Mouse (Mus musculus) retina, adult 2 months (tissue): Measurements from ENCODE around the gene Wdr34.
"Not testable (repeated sequence)": the region's sequence is repeated elsewhere in the genome, so short reads cannot be mapped to it uniquely, and the experiment has no call there.

ENCODE experiments used
- DNase-seq: peaks from one replicate; pipeline ENCODE4 v3.0.0-alpha.2; 2012; ENCODE audit warnings: low read depth, low spot score

Wdr34 gene

GRCm38 (mm10) chr2:30066046-30066901, 17.6 kb upstream of the Wdr34 start:
- peak; percentile 91 for DNase-seq

DNA sequence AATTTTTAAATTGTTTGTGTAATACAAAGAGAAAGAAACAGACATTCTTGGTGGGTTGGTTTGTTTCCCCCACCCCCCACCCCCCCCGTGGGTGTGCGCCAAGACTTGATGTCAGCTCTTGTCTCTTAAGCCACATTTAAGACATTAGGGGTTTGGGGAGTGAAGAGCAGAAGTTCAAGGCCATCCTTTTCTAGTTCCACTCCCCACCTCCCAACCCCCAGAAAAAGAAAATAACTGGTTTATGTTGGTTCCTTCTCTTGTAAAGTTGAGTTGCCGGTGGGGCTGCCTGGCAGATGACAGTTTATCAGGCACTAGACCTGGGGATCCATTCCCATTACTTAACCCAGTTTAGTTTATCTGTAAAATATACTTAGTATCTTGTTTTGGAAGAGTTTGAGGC, 15.6 kb upstream of the Wdr34 start:
- no peak for DNase-seq

DNA sequence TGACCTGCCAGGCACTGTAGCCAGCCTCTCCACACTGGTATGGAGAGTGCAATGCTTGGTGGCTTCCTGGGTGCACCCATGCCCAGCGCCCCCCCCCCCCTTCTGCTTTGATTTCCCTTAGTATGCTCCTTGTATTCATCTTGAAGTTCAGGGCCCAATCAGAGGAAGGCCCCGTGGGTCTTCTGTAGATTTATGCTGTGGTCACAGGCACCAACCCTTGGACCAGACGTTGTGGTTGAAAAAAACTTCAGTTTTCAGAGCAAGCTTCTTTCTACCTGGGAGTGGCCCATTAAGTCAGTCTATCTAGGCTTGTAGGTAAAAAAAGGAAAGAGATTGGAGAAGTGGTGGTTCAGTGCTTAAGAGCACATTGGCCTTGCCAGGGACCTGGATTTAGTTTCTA, 15.1 kb upstream of the Wdr34 start:
- no peak for DNase-seq

GRCm38 (mm10) chr2:30063235-30063634, 14.6 kb upstream of the Wdr34 start:
- DNase-seq: no peak

- DNase-seq: no peak
Observed at GRCm38 (mm10) chr2:30062249-30063093, 13.8 kb upstream of the Wdr34 start.

GRCm38 (mm10) chr2:30061215-30062166, 12.8 kb upstream of the Wdr34 start:
- no peak for DNase-seq

DNA sequence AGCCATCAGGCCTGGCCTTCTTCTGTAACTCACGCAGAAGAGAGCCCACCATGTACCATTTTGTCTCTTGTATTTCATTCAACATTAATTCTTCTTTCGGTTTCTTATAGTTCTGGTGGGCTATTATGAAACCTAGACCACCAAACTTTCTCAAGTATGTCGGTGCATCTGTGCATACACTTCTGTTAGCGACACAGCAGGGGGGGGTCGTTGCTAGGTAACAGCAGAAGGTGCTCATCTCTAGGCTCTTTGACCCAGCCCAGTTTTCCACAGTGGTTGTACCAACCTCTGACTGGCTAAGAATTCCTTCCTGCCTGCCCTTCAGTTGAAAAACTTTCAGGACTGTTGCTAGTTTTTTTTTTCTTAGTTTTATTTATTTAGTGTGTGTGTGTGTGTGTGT, 9.7 kb upstream of the Wdr34 start:
- no peak for DNase-seq

GRCm38 (mm10) chr2:30057223-30057904, 8.7 kb upstream of the Wdr34 start, which contains the start of gene Set:
TSS of gene Set (plus strand) at chr2:30057378.
- DNase-seq: no peak

DNA sequence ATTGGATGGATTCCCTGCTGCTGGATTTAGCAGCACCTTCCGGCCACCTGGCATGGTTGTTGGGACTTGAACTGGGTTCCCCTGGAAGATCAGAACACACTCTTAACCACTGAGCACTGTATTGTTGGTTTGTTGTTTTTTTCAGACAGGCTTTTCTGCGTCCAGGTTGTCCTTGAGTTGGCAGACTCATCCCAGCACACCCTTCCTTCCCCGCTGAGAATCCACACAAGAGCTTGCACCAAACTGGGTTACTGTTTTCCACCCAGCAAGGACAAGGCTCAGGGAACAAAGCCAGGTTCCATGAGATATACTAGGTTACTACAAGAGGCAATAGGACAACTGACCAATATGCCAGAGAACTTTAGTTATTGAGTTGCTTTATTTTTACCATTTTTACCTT, 8.1 kb upstream of the Wdr34 start:
- DNase-seq: no peak

GRCm38 (mm10) chr2:30055310-30055709, 6.6 kb upstream of the Wdr34 start:
- DNase-seq: not testable (repeated sequence)

DNA sequence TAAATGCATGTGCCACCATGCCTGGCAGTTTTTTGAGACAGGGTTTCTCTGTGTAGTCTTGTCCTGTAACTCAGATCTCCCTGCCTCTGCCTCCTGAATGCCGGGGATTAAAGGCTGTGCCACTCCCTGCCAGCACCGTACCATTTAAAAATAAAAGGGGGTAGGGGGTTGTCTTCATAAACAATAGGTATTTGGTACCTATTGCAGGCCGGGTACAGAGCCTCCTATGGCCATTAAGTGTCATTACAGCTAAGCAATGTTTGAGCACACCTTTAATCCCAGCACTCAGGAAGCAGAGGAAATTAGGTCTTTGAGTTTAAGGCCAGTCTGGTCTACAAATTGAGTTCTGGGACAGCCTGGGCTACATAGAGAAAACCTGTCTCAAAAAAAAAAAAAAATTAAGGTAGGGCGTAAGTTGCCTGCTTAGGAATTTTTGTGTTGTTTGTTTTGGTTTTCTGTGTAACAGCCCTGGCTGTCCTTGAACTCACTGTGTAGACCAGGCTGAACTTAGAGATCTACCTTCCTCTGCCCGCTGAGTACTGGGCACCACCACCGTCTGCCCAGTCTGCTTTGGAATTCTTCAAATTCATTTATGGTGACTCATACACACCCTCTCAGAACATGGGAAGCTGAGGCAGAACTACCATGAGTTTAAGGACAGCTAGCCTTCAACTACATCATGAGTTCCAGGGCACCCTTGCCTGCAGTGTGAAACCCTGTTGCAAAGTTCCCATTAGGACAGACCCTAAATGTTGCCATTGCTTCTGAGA, 3.5 kb upstream of the Wdr34 start:
- no peak for DNase-seq

GRCm38 (mm10) chr2:30049831-30050230, 1.1 kb upstream of the Wdr34 start:
- no peak for DNase-seq

DNA sequence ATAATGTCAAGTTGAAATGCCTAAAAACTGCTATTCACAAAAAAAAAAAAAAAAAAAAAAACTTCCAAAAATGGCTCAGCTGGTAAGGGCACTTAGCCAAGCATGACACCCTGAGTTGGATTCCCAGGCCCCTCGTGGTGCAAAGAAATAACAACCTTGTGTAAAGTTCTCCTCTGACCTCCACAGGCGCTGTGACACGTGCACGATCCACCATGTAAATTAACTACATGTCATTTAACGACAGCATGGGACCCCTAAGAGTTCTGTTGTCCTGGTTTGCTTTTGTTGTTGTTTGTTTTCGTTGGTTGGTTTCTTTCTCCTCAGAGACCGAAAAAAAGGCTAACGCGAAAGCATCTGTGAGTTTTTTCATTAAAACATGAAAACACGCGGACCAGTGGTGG, 580 bp downstream of the Wdr34 start:
- no peak for DNase-seq

DNA sequence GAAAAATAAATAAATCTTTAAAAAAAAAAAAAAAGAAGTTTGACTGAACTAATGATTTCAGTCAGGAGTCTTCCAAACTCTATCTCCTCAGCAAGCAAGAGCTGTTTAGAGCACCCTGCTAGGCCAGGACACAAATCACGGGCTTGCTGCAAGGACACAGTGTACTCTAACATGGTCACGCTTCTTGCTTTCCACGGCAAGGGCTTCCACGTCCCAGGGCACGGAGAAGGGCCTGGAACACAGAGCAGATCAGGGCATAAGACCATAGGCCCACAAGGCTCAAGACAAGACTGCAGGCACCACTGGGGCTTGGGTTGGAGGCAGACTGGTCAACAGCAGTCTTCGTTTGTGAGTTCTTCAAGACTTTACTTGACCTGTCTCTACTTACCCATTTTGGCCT, 1.6 kb downstream of the Wdr34 start:
- DNase-seq: no peak

GRCm38 (mm10) chr2:30044550-30044949, 4.1 kb downstream of the Wdr34 start:
- no peak for DNase-seq

DNA sequence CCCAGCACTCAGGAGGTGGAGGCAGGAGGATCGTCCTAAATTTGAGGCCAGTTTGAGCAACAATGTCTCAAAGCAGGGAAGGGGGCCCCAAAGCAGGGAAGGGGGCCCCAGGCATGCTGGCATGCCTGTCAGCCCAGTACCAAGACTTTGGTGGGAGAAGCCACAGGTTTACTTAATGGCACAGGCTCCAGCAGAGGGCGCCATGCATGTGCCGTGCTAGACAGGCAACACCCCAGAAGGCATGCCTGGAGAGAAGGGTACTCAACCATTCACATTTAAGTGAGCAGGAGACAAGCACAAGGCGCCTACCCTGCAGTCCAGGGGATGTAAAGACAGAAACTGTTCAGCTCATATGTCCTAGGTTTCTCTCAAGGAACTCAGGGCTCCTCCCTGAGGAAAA, 6.2 kb downstream of the Wdr34 start:
- DNase-seq: no peak

DNA sequence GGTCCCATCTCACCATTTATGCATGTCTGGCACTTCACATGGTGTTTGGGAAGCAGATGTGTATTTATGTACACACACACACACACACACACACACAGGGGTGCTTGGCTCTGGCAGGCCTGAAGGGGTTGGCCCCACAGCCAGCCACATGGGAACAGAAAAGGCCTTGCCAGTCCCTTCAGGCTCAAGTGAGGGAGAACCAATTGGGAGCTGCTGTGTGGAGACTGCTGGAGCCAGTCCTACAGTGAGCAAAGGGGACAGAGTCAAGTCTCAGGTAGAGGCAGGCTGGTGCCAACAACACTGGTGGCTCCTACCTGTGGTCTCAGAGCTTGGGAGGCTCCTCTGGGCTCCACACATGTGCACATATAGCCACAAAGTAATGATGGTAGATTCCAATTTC, 9.0 kb downstream of the Wdr34 start:
- DNase-seq: no peak

DNA sequence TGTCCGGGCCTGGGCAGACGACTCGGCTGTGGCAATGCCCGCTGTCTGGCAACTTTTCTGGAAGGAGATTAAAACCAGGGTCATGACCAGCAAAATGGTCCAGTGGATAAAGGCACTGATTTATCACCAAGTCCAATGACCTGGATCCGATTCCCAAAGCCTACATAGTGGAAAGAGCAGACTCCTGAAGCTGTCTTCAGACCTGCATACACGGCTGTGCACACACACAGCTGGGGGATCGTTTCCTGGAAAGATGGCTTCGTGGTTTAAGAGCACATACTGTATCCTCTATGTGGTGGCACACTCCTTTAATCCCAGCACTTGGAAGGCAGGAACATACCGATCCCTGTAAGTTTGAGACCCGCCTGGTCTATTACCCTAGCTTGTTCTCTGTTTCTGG, 10.3 kb downstream of the Wdr34 start:
- no peak for DNase-seq

DNA sequence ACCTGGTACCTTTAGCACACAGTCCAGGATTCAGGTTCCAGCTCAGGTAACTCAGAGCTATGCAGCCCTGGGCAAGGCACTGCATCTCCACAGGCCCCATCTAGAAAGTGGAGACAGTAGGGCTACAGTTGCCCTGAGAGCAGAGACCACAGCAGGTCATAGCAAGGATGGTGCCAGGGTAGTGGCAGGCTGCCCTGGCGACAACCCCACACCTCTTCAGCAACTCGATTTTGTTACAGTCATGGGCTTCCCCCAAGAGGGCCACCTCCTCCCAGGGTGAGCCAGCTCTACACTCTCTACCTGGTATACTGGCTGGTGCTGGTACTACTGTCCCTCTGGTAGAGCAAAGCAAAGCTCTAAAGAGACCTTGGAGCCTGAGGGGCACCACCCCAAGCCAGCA, 10.9 kb downstream of the Wdr34 start:
- DNase-seq: no peak

GRCm38 (mm10) chr2:30032957-30033356, 15.7 kb downstream of the Wdr34 start:
- DNase-seq: no peak
